Mouse (Mus musculus) CD4-positive, CD25-positive, alpha-beta regulatory T cell, adult 4 months (primary cell): ENCODE measurements around the gene Tbl1xr1. TPM values are rescaled to one million over a fixed set of nuclear protein-coding genes. Genes with fewer than 3 reads are reported as not detected.

Experiments used
- ATAC-seq: one replicate; pipeline ENCODE4 v1.8.0; 2017
- polyA plus RNA-seq, 2 experiments: library from polyadenylated mRNA; unstranded; fragments of 100-300 nt; shearing (Covaris generic); gene quantifications; one replicate each; pipeline ENCODE4 v1.2.1; 2017

The Tbl1xr1 gene
- polyA plus RNA-seq, 2 experiments from 2014 or later = 21.6 to 25.6 TPM

- no peak for ATAC-seq
These were observed 145.1 kb downstream of the Tbl1xr1 start for GRCm38 (mm10) chr3:22221557-22221956.

- ATAC-seq = no peak
These were observed 145.9 kb downstream of the Tbl1xr1 start for GRCm38 (mm10) chr3:22222351-22222750.

- ATAC-seq = no peak
These were observed 146.6 kb downstream of the Tbl1xr1 start for GRCm38 (mm10) chr3:22223023-22223422.

GRCm38 (mm10) chr3:22228052-22228451 is 151.6 kb downstream of the Tbl1xr1 start:
- no peak for ATAC-seq

GRCm38 (mm10) chr3:22230635-22231034 is 154.2 kb downstream of the Tbl1xr1 start:
- no peak for ATAC-seq

- no peak for ATAC-seq
These were observed 161.9 kb downstream of the Tbl1xr1 start for GRCm38 (mm10) chr3:22238106-22238900.
